Mouse (Mus musculus) heart, embryonic 10.5 days (tissue): ENCODE data around the gene Afap1. TPM values are rescaled to one million over a fixed set of nuclear protein-coding genes. Genes with fewer than 3 reads are reported as not detected.

Source experiments
- DNase-seq: peaks from one replicate; pipeline ENCODE4 v3.0.0-alpha.2; 2017; ENCODE audit warnings: low spot score
- H3K27ac ChIP-seq: fragments of 300-500 bp; sonication (generic); 2 replicates; pipeline ENCODE4 v1.5.1; 2016; ENCODE audit warnings: mild to moderate bottlenecking
- H3K27me3 ChIP-seq: fragments of 300-500 bp; sonication (generic); 2 replicates; pipeline ENCODE4 v1.6.1; 2016; ENCODE audit warnings: mild to moderate bottlenecking; ENCODE audit not compliant: poor library complexity, insufficient read depth, severe bottlenecking
- H3K36me3 ChIP-seq: fragments of 300-500 bp; sonication (generic); 2 replicates; pipeline ENCODE4 v1.6.1; 2016; ENCODE audit warnings: mild to moderate bottlenecking, moderate library complexity
- H3K4me1 ChIP-seq: fragments of 300-500 bp; sonication (generic); 2 replicates; pipeline ENCODE4 v1.6.1; 2016; ENCODE audit warnings: mild to moderate bottlenecking
- H3K4me3 ChIP-seq: fragments of 300-500 bp; sonication (generic); 2 replicates; pipeline ENCODE4 v1.5.1; 2016; ENCODE audit warnings: mild to moderate bottlenecking, moderate library complexity
- H3K9me3 ChIP-seq: fragments of 300-500 bp; sonication (generic); 2 replicates; pipeline ENCODE4 v1.6.1; 2016; ENCODE audit warnings: mild to moderate bottlenecking, moderate library complexity
- WGBS: fragments of 180-500 bp; shearing (Covaris S2); methylation state at CpG from one replicate; pipeline ENCODE4 v1.1.7; 2016; 5-methylcytosine and 5-hydroxymethylcytosine counted together
- polyA plus RNA-seq: library from polyadenylated mRNA; unstranded; fragments of >200 nt; fragmentation: Nextera tagmentation; extraction: Ambion mirVana; gene quantifications from 2 replicates; pipeline ENCODE4 v1.2.1, GENCODE M21; 2016

The Afap1 gene
- polyA plus RNA-seq, 1 experiment from 2014 or later = 21.7 TPM

- Histone ChIP-seq H3K9me3 (no peaks in the 10 kb centered on the region), H3K4me1 (peaks cover 27% of the 10 kb centered on the region), H3K27ac (no peak overlapping the region), H3K36me3 (no peaks in the 10 kb centered on the region), H3K27me3 (peaks cover 21% of the 10 kb centered on the region), H3K4me3 (no peak overlapping the region)
- WGBS = 86% methylated on average over 5 of the region's 5 CpGs
- no peak for DNase-seq
These were observed 8.4 kb upstream of the Afap1 start for GRCm38 (mm10) chr5:35884689-35885088.

- H3K9me3 ChIP-seq = no peaks in the 10 kb centered on the region
- no peak for DNase-seq
- no peak overlapping the region for H3K4me3 ChIP-seq
- H3K27me3 ChIP-seq = peaks cover 22% of the 10 kb centered on the region
- peaks cover 20% of the 10 kb centered on the region for H3K4me1 ChIP-seq
- H3K27ac ChIP-seq = no peak overlapping the region
- 41% methylated on average over 9 of the region's 9 CpGs for WGBS
- no peaks in the 10 kb centered on the region for H3K36me3 ChIP-seq
These were observed 4.2 kb upstream of the Afap1 start for GRCm38 (mm10) chr5:35888959-35889358.

- Histone ChIP-seq H3K36me3 (no peaks in the 10 kb centered on the region), H3K27me3 (peaks cover 22% of the 10 kb centered on the region), H3K27ac (no peak overlapping the region), H3K4me3 (no peak overlapping the region), H3K4me1 (peaks cover 21% of the 10 kb centered on the region), H3K9me3 (no peaks in the 10 kb centered on the region)
- 78% methylated on average over 2 of the region's 2 CpGs for WGBS
- DNase-seq = no peak
These were observed 3.5 kb upstream of the Afap1 start for GRCm38 (mm10) chr5:35889641-35890040.

- Histone ChIP-seq H3K27me3 (peaks cover 22% of the 10 kb centered on the region), H3K4me1 (peaks cover 29% of the 10 kb centered on the region), H3K27ac (no peak overlapping the region), H3K36me3 (no peaks in the 10 kb centered on the region), H3K9me3 (no peaks in the 10 kb centered on the region), H3K4me3 (no peak overlapping the region)
- DNase-seq = no peak
- 90% methylated on average over 13 of the region's 13 CpGs for WGBS
These were observed 2.0 kb upstream of the Afap1 start for GRCm38 (mm10) chr5:35890985-35891730.

- peaks cover 18% of the 10 kb centered on the region for H3K27me3 ChIP-seq
- DNase-seq = no peak
- no peaks in the 10 kb centered on the region for H3K36me3 ChIP-seq
- H3K27ac ChIP-seq = peak overlapping the region; percentile 94; the same call in 1 of the 2 replicates
- H3K4me1 ChIP-seq = peaks cover 41% of the 10 kb centered on the region
- 79% methylated on average over 3 of the region's 3 CpGs for WGBS
- no peak overlapping the region for H3K4me3 ChIP-seq
- no peaks in the 10 kb centered on the region for H3K9me3 ChIP-seq
These were observed 756 bp upstream of the Afap1 start for GRCm38 (mm10) chr5:35892363-35892762.

- H3K27me3 ChIP-seq = peaks cover 14% of the 10 kb centered on the region
- under 1% methylated on average over 21 of the region's 21 CpGs for WGBS
- H3K9me3 ChIP-seq = no peaks in the 10 kb centered on the region
- peaks cover 47% of the 10 kb centered on the region for H3K4me1 ChIP-seq
- H3K36me3 ChIP-seq = no peaks in the 10 kb centered on the region
- peak; percentile 86 for DNase-seq
- peak overlapping the region; percentile 94 for H3K27ac ChIP-seq
- H3K4me3 ChIP-seq = peak overlapping the region; percentile 91
These were observed 714 bp downstream of the Afap1 start for GRCm38 (mm10) chr5:35893805-35894260.

GRCm38 (mm10) chr5:35894295-35895047 is 1.4 kb downstream of the Afap1 start:
- Histone ChIP-seq H3K27ac (peak overlapping the region; percentile 94), H3K36me3 (no peaks in the 10 kb centered on the region), H3K27me3 (peaks cover 14% of the 10 kb centered on the region), H3K9me3 (no peaks in the 10 kb centered on the region), H3K4me1 (peaks cover 48% of the 10 kb centered on the region), H3K4me3 (peak overlapping the region; percentile 91)
- WGBS = 7% methylated on average over 30 of the region's 30 CpGs
- no peak for DNase-seq

- no peak overlapping the region for H3K27ac ChIP-seq
- 85% methylated on average over 4 of the region's 4 CpGs for WGBS
- peaks cover 63% of the 10 kb centered on the region for H3K4me1 ChIP-seq
These were observed 2.8 kb downstream of the Afap1 start for GRCm38 (mm10) chr5:35895926-35896325.

GRCm38 (mm10) chr5:35896556-35896955 is 3.4 kb downstream of the Afap1 start:
- no peak for DNase-seq
- peaks cover 69% of the 10 kb centered on the region for H3K4me1 ChIP-seq
- no peaks in the 10 kb centered on the region for H3K9me3 ChIP-seq
- no peak overlapping the region for H3K4me3 ChIP-seq
- H3K27me3 ChIP-seq = peaks cover 8% of the 10 kb centered on the region
- no peaks in the 10 kb centered on the region for H3K36me3 ChIP-seq
- 83% methylated on average over 4 of the region's 4 CpGs for WGBS
- peak overlapping the region; percentile 2; the same call in 1 of the 2 replicates for H3K27ac ChIP-seq

More at GRCm38 (mm10) chr5:35895926-35896325, 2.8 kb downstream of the Afap1 start:
- H3K36me3 ChIP-seq = no peaks in the 10 kb centered on the region
- H3K4me3 ChIP-seq = no peak overlapping the region
- no peaks in the 10 kb centered on the region for H3K9me3 ChIP-seq
- no peak for DNase-seq
- peaks cover 11% of the 10 kb centered on the region for H3K27me3 ChIP-seq

- Histone ChIP-seq H3K4me3 (no peak overlapping the region), H3K4me1 (peaks cover 71% of the 10 kb centered on the region), H3K9me3 (no peaks in the 10 kb centered on the region), H3K27me3 (peaks cover 3% of the 10 kb centered on the region), H3K27ac (0 out of 2 replicates have a peak overlapping the region, but pooled peaks have one; percentile 2), H3K36me3 (no peaks in the 10 kb centered on the region)
- WGBS = 81% methylated on average over 4 of the region's 4 CpGs
- no peak for DNase-seq
These were observed 4.0 kb downstream of the Afap1 start for GRCm38 (mm10) chr5:35897147-35897546.

GRCm38 (mm10) chr5:35898114-35898513 is 5.0 kb downstream of the Afap1 start:
- H3K27ac ChIP-seq = no peak overlapping the region
- no peaks in the 10 kb centered on the region for H3K27me3 ChIP-seq
- H3K9me3 ChIP-seq = no peaks in the 10 kb centered on the region
- no peaks in the 10 kb centered on the region for H3K36me3 ChIP-seq
- H3K4me3 ChIP-seq = no peak overlapping the region
- no peak for DNase-seq
- H3K4me1 ChIP-seq = peaks cover 74% of the 10 kb centered on the region
- 54% methylated on average over 4 of the region's 4 CpGs for WGBS

- WGBS = 93% methylated on average over 3 of the region's 3 CpGs
- Histone ChIP-seq H3K4me1 (peaks cover 81% of the 10 kb centered on the region), H3K4me3 (no peak overlapping the region), H3K9me3 (no peaks in the 10 kb centered on the region), H3K27ac (peak overlapping the region; percentile 83; the same call in 1 of the 2 replicates), H3K27me3 (no peaks in the 10 kb centered on the region), H3K36me3 (no peaks in the 10 kb centered on the region)
- no peak for DNase-seq
These were observed 5.9 kb downstream of the Afap1 start for GRCm38 (mm10) chr5:35898994-35899393.
